In genomic region chr4:95000147-95000546, GRCm38 (mm10) we compare ENCODE assay signal across 32 mouse cellular contexts.
"Had no signal": no experiment of that assay in that cellular context is flagged by ENCODE, and none has a peak within 500 bp of the region (broad histone marks: within the 10 kb centered on the region; RNA-seq: fewer than 3 reads in every experiment).

No protein-coding gene starts in this region.

- H3K27ac ChIP-seq: heart, embryonic 10.5 days; heart, embryonic 13.5 days; heart, embryonic 15.5 days; hindbrain, embryonic 10.5 days; hindbrain, embryonic 13.5 days; hindbrain, embryonic 14.5 days; hindbrain, embryonic 15.5 days; hindbrain, postnatal 0 days; intestine, embryonic 15.5 days; kidney, embryonic 15.5 days; kidney, postnatal 0 days; left cerebral cortex, adult 2 months had no signal

- H3K4me1 ChIP-seq: heart, embryonic 10.5 days; heart, embryonic 12.5 days; heart, embryonic 13.5 days; heart, embryonic 15.5 days; hindbrain, embryonic 10.5 days; hindbrain, embryonic 13.5 days; hindbrain, embryonic 15.5 days; intestine, embryonic 15.5 days; kidney, embryonic 15.5 days had no signal

- H3K9ac ChIP-seq: heart, embryonic 12.5 days; heart, embryonic 13.5 days; heart, embryonic 15.5 days; hindbrain, embryonic 13.5 days; hindbrain, embryonic 14.5 days; hindbrain, embryonic 15.5 days; intestine, embryonic 15.5 days; kidney, embryonic 15.5 days had no signal

- H3K9me3 ChIP-seq: heart, embryonic 10.5 days; heart, embryonic 12.5 days; heart, embryonic 13.5 days; heart, embryonic 15.5 days; hindbrain, embryonic 10.5 days; hindbrain, embryonic 13.5 days; hindbrain, embryonic 15.5 days; intestine, embryonic 15.5 days; kidney, embryonic 15.5 days had no signal

- DNase-seq: heart, postnatal 10 days; heart, postnatal 14 days; heart, postnatal 36 days; heart, postnatal 4 days; kidney, adult 11 months; kidney, adult 18-20 months; kidney, adult 2 months; kidney, adult 8-10 months; kidney, adult 9 months; kidney, postnatal 14 days; kidney, postnatal 25 days; kidney, postnatal 36 days; kidney, postnatal 4 days; layer of hippocampus, postnatal 36 days had no signal

- H3K4me3 ChIP-seq: heart, embryonic 10.5 days; heart, embryonic 12.5 days; heart, embryonic 13.5 days; heart, embryonic 15.5 days; hindbrain, embryonic 10.5 days; hindbrain, embryonic 13.5 days; hindbrain, embryonic 15.5 days; intestine, embryonic 15.5 days; kidney, embryonic 15.5 days; left cerebral cortex, adult 2 months had no signal

- H3K36me3 ChIP-seq: heart, embryonic 10.5 days; heart, embryonic 12.5 days; heart, embryonic 13.5 days; heart, embryonic 15.5 days; hindbrain, embryonic 10.5 days; hindbrain, embryonic 13.5 days; hindbrain, embryonic 15.5 days; intestine, embryonic 15.5 days; kidney, embryonic 15.5 days had no signal

- H3K4me2 ChIP-seq: heart, embryonic 11.5 days; heart, embryonic 12.5 days; heart, embryonic 13.5 days; heart, embryonic 15.5 days; hindbrain, embryonic 13.5 days; hindbrain, embryonic 14.5 days; hindbrain, embryonic 15.5 days; intestine, embryonic 15.5 days; kidney, embryonic 15.5 days had no signal

- H3K27me3 ChIP-seq: heart, embryonic 12.5 days; heart, embryonic 13.5 days; heart, embryonic 15.5 days; hindbrain, embryonic 13.5 days; hindbrain, embryonic 15.5 days; intestine, embryonic 15.5 days; kidney, embryonic 15.5 days had no signal

- ATAC-seq: hindbrain, embryonic 16.5 days; hindbrain, postnatal 0 days; inflammation-experienced regulatory T-cells, adult 6 months; intestine, embryonic 15.5 days; intestine, embryonic 16.5 days; intestine, postnatal 0 days had no signal
